Mouse (Mus musculus) heart, embryonic 15.5 days (tissue): ENCODE data around the gene Usp32. TPM values are rescaled to one million over a fixed set of nuclear protein-coding genes. Genes with fewer than 3 reads are reported as not detected.
A peak's percentile ranks its signal among the peaks of the same experiment; 100 is the strongest.
"Not testable (repeated sequence)": the region's sequence is repeated elsewhere in the genome, so short reads cannot be mapped to it uniquely, and the experiment has no call there.

Experiments
- ATAC-seq: fragments of 200-750 bp; cut with Nextera tagmentation; replicated peaks from 2 replicates; pipeline ENCODE4 v1.8.0; 2017; ENCODE audit warnings: low read depth, moderate TSS enrichment; ENCODE audit not compliant: insufficient number of reproducible peaks, insufficient read depth, low FRiP score
- H3K27ac ChIP-seq: fragments of 300-500 bp; sonication (generic); 2 replicates; pipeline ENCODE4 v1.5.1; 2015; ENCODE audit warnings: mild to moderate bottlenecking, inconsistent platforms
- H3K27me3 ChIP-seq: fragments of 300-500 bp; sonication (generic); 2 replicates; pipeline ENCODE4 v1.6.1; 2015; ENCODE audit warnings: inconsistent platforms
- H3K36me3 ChIP-seq: fragments of 300-500 bp; sonication (generic); 2 replicates; pipeline ENCODE4 v1.6.1; 2015; ENCODE audit warnings: mild to moderate bottlenecking, inconsistent platforms
- H3K4me1 ChIP-seq: fragments of 300-500 bp; sonication (generic); replicated peaks from 2 replicates; pipeline ENCODE4 v1.6.1; 2015; ENCODE audit warnings: inconsistent platforms
- H3K4me2 ChIP-seq: fragments of 300-500 bp; sonication (generic); 2 replicates; pipeline ENCODE4 v1.6.1; 2015; ENCODE audit warnings: inconsistent platforms, mild to moderate bottlenecking, moderate library complexity
- H3K4me3 ChIP-seq: fragments of 300-500 bp; sonication (generic); 2 replicates; pipeline ENCODE4 v1.5.1; 2015; ENCODE audit warnings: mild to moderate bottlenecking, inconsistent platforms
- H3K9ac ChIP-seq: fragments of 300-500 bp; sonication (generic); 2 replicates; pipeline ENCODE4 v1.6.1; 2015; ENCODE audit warnings: mild to moderate bottlenecking, inconsistent platforms
- H3K9me3 ChIP-seq: fragments of 300-500 bp; sonication (generic); replicated peaks from 2 replicates; pipeline ENCODE4 v1.6.1; 2016; ENCODE audit warnings: inconsistent platforms
- WGBS: fragments of 180-500 bp; shearing (Covaris S2); methylation state at CpG from one replicate; pipeline ENCODE4 v1.1.7; 2015; ENCODE audit warnings: mixed read lengths; 5-methylcytosine and 5-hydroxymethylcytosine counted together
- polyA plus RNA-seq: library from polyadenylated mRNA; unstranded; fragments of >200 nt; fragmentation: Nextera tagmentation; extraction: Ambion mirVana; gene quantifications from 2 replicates; pipeline ENCODE4 v1.2.1, GENCODE M21; 2015

The Usp32 gene
- polyA plus RNA-seq, 1 experiment from 2014 or later = 3.0 TPM

DNA sequence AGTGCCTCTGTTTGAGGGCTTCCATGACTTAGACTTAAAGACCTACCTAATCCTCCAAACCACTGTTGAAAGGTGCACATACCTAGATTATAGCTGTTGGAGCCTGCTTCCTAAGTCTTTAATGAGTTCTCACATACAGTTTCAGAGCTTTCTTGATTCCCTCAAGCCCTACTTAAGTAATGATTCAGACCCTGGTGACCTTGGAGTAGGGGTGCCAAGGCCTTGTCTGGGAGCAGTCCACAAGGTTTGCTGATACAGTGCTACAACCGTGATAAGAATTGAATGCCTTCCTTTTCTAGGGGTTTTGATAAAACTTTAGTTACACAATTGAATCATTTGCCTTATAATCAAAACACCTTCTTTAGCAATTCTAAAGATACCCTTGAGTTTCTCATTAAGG is 27.5 kb upstream of the Usp32 start:
- Histone ChIP-seq H3K9ac (no peak overlapping the region), H3K4me2 (no peak overlapping the region), H3K36me3 (no peaks in the 10 kb centered on the region), H3K4me3 (no peak overlapping the region), H3K27me3 (no peaks in the 10 kb centered on the region), H3K27ac (no peak overlapping the region), H3K4me1 (peaks cover 3% of the 10 kb centered on the region; the same call in 1 of the 2 replicates), H3K9me3 (no peaks in the 10 kb centered on the region)
- WGBS = 35% methylated on average over 1 of the region's 1 CpGs
- no peak for ATAC-seq

DNA sequence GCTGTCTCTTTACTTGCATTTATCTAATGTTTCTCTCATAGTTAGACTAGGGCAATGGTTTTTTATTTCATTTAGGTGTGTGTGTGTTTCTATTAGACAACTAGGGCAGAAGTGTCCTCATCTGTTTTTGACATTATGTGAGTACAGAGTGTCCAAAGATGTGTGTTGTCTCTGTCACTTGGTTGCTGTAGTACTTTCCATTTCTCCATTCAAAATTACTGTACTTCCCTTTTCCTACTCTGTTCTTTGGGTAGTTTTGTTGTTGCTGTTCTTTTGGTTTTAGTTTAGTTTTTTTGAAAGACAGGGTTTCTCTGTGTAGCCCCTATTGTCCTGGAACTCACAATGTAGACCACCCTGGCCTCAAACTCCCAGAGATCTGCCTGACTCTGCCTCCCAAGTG is 24.4 kb upstream of the Usp32 start:
- Histone ChIP-seq H3K36me3 (no peaks in the 10 kb centered on the region), H3K27me3 (no peaks in the 10 kb centered on the region), H3K9ac (no peak overlapping the region), H3K4me3 (no peak overlapping the region), H3K4me2 (no peak overlapping the region), H3K9me3 (no peaks in the 10 kb centered on the region), H3K27ac (no peak overlapping the region), H3K4me1 (no peaks in the 10 kb centered on the region)
- no peak for ATAC-seq

DNA sequence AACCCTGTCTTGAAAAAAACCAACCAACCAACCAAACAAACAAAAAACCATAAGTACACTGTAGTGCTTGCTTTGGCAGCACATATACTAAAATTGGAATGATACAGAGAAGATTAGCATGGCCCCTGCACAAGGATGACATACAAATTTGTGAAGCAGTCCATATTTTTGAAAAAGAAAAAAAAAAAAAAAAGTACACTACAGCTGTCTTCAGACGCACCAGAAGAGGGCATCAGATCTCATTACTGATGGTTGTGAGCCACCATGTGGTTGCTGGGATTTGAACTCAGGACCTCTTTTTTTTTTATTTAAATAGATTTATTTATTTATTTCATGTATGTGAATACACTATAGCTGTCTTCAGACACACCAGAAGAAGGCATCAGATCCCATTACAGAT is 23.1 kb upstream of the Usp32 start:
- 81% methylated on average over 1 of the region's 1 CpGs for WGBS
- not testable (repeated sequence) for H3K36me3 ChIP-seq, H3K4me2 ChIP-seq, H3K27me3 ChIP-seq, H3K9ac ChIP-seq, H3K4me3 ChIP-seq, H3K4me1 ChIP-seq, ATAC-seq, H3K9me3 ChIP-seq, H3K27ac ChIP-seq

DNA sequence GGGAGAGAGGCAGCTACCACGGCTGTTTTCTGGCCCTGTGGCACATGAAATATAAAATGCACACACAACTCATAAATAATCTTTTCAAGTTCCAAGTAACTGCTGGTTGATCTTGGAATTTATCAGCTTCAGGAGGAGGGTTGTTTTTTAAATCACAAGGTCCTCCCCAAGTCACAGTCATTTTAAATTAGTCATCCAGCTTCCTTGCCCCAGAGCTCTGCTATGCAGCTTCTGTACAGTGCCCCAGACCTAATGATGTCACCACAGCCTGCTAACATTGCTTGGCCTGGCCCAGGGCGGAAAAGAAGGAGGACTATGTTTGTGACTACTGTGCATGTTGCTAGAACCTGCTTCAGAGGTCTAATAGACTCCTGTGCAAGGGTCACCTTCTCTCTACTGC is 17.3 kb upstream of the Usp32 start:
- H3K4me3 ChIP-seq = no peak overlapping the region
- H3K9me3 ChIP-seq = no peaks in the 10 kb centered on the region
- H3K4me2 ChIP-seq = no peak overlapping the region
- H3K27ac ChIP-seq = no peak overlapping the region
- no peaks in the 10 kb centered on the region for H3K4me1 ChIP-seq
- no peak for ATAC-seq
- 55% methylated on average over 2 of the region's 2 CpGs for WGBS
- no peak overlapping the region for H3K9ac ChIP-seq
- no peaks in the 10 kb centered on the region for H3K27me3 ChIP-seq
- H3K36me3 ChIP-seq = no peaks in the 10 kb centered on the region

DNA sequence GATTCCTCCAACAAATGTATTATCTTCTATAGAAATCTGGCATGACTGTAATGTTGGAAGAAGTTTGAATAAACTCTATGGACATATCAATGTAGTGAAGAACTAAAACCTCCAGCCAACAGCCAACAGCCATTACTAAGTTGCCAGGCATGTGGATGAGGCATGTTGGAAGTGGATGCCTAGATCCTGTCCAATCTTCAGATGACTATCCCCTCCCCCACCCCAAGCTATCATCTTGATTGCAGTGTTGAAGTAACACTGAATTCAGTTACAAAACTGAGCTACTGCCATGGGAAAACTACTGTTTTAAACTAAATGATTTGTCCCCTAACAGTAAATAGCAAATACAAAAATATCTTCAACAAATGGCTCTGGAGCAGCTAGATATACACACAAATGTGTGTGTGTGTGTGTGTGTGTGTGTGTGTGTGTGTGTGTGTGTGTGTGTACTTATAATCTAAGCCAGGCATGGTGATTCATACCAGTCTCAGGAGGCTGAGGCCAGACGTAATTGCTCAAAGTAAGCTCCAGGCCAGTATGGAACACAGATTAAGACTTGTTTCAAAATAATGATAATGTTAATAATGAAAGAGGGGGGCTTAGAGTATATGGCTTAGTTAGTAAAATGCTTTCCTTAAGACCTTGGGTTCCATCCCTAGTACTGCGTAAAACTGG is 12.4 kb upstream of the Usp32 start:
- Histone ChIP-seq H3K9ac (no peak overlapping the region), H3K27me3 (no peaks in the 10 kb centered on the region), H3K4me3 (no peak overlapping the region), H3K36me3 (no peaks in the 10 kb centered on the region), H3K9me3 (no peaks in the 10 kb centered on the region), H3K4me2 (no peak overlapping the region), H3K27ac (no peak overlapping the region), H3K4me1 (no peaks in the 10 kb centered on the region)
- no peak for ATAC-seq
- 80% methylated on average over 2 of the region's 2 CpGs for WGBS

DNA sequence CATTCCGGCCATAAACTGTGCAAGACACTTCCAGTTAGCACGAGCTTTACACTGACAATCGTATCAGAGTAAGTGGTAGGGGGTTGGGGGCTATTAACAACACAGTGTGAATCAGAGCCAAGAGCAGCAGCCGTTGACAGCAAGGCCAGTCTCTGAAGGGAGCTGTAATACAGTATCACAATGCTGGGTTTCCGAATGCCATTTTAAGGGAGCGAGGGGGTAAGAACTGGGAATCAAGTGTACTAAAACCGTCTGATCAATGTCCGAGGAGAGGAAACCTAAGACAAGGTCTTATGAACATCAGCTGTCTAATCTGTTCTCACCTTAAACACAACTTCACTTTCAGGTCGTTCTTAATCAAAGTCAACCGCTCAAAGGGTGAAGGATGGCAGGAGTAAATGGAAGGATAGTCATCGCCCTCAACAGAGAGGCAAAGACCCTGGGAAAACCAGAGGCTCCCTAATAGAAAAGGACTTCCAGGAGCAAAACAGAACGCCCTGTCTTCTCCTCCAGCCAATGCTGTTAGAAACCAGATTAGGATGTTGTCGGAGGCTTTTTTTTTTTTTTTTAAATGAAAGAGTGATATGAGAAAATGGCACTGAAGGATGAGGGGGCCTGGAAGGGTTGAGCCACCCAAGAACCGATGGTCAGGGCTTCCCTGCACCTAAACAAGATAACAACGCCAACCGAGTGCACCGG is 1.0 kb downstream of the Usp32 start:
- H3K9me3 ChIP-seq = no peaks in the 10 kb centered on the region
- no peak for ATAC-seq
- peak overlapping the region; percentile 65 for H3K4me2 ChIP-seq
- H3K9ac ChIP-seq = peak overlapping the region; percentile 90
- H3K36me3 ChIP-seq = no peaks in the 10 kb centered on the region
- under 1% methylated on average over 17 of the region's 17 CpGs for WGBS
- peak overlapping the region; percentile 89 for H3K27ac ChIP-seq
- H3K4me1 ChIP-seq = peaks cover 7% of the 10 kb centered on the region; the same call in 1 of the 2 replicates
- no peaks in the 10 kb centered on the region for H3K27me3 ChIP-seq
- H3K4me3 ChIP-seq = peak overlapping the region; percentile 85

DNA sequence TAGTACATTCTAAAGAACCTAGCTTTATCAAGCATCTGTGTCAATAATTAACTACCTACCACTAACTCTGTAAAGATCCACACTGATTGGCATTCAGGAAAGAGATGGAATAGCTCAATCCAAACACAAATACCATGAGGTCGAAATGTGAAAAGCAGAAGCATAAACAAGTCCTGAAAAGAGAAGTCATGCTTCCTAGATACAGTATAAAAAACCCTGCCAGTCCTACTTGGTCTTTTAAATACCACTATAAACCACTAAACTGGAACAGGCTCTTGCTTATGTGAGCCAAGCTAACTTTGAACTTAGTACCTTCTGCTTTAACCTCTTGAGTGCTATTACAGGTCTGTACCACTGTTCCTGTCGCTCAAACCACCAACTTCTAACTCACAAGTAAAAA is 8.4 kb downstream of the Usp32 start:
- no peaks in the 10 kb centered on the region for H3K36me3 ChIP-seq
- H3K27ac ChIP-seq = no peak overlapping the region
- no peak overlapping the region for H3K4me3 ChIP-seq
- no peaks in the 10 kb centered on the region for H3K27me3 ChIP-seq
- no peak for ATAC-seq
- no peak overlapping the region for H3K9ac ChIP-seq
- H3K4me1 ChIP-seq = no peaks in the 10 kb centered on the region
- H3K9me3 ChIP-seq = no peaks in the 10 kb centered on the region
- 74% methylated on average over 2 of the region's 2 CpGs for WGBS
- no peak overlapping the region for H3K4me2 ChIP-seq

DNA sequence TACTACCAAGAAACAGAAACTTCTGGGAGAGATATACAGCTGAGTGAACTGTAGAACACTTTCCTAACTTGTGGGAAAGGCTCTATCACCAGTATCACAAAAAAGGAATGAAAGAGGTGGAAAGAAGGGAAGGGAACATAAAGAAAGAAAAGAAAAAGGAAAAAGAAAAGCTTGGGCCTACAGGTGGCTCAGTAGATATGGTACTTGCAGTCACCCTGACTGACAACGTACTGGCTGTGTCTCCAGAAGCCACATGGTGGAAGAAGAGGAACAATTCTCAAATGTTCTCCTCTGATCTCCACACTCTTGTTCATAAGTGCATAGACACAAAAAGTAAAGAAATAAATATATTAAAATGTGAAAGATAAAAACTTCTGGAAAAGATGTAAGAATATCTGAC is 11.1 kb downstream of the Usp32 start:
- no peak overlapping the region for H3K9ac ChIP-seq
- no peaks in the 10 kb centered on the region for H3K36me3 ChIP-seq
- H3K27ac ChIP-seq = no peak overlapping the region
- no peak for ATAC-seq
- H3K4me3 ChIP-seq = no peak overlapping the region
- 85% methylated on average over 1 of the region's 1 CpGs for WGBS
- H3K4me2 ChIP-seq = no peak overlapping the region
- no peaks in the 10 kb centered on the region for H3K4me1 ChIP-seq
- H3K27me3 ChIP-seq = no peaks in the 10 kb centered on the region
- no peaks in the 10 kb centered on the region for H3K9me3 ChIP-seq

DNA sequence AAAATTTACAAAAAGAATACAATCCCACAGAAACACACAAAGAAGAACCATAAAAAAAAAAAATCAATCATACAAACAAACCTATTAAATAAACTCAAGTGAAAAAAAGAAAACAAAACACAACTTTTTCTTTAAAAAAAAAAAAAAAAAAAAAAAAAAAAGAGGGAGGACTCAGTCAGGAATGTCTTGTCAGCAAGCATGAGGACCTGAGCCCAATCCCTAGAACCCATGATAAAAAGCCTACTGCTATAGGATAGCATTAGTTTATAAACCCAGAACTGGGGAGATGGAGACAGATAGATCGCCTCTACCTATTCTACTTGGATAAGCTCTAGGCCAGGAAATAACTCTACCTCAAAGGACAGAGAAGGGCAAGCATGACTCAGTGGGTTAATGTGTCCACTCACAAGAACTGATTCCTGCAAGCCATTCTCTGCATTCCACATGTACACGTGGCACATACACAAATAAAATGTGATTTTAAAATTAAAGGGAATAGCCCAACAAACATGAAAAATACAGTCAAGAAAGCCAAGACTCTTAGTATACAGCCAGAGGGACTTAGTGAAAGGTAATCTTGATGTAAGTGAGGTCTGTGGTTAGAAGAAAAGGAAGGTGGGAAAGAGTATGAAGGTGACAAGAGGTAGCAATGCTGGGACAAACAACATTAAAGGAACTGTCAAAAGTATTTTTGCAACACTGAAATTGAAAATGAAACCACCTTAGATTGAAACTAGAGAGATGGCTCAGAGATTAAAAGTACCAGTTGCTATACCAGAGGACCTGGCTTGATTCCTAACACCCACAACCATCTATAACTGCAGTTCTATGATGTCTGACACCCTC is 13.5 kb downstream of the Usp32 start:
- no peaks in the 10 kb centered on the region for H3K36me3 ChIP-seq
- no peaks in the 10 kb centered on the region for H3K4me1 ChIP-seq
- H3K4me2 ChIP-seq = no peak overlapping the region
- H3K27me3 ChIP-seq = no peaks in the 10 kb centered on the region
- no peak overlapping the region for H3K27ac ChIP-seq
- H3K9me3 ChIP-seq = no peaks in the 10 kb centered on the region
- H3K4me3 ChIP-seq = no peak overlapping the region
- no peak for ATAC-seq
- WGBS = 62% methylated on average over 2 of the region's 2 CpGs
- no peak overlapping the region for H3K9ac ChIP-seq

DNA sequence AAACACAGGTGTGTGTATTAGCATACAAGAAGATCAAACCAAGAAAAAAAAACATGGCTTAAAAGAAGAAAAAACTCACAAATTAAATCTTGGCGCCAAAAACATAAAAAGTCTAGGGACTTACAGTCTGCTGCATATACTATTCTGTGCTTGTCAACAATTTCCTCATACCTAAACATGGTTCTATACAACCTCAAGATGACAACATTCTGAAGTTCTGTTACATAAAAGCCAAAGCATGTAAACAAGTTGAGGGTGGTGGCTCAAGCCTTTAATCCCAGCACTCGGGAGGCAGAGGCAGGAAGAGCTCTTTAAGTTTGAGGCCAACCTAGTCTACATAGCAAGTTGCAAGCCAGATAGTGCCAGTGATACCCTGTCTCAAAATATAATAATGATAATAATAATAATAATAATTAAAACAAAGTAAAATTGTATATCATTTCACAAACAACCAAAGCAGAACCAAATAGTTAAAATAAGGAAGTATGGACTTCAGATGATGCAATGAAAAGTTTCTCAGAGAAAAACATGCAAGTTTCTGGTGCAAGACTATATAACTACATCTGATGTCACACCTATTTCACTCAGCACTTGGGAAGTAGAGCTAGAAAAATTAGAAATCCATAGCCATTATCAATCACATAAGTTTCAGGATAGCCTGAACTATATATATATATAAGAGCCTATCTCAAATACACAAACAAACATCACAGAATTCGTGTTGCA is 16.5 kb downstream of the Usp32 start:
- no peak for ATAC-seq
- H3K9ac ChIP-seq = no peak overlapping the region
- 84% methylated on average over 3 of the region's 3 CpGs for WGBS
- no peaks in the 10 kb centered on the region for H3K36me3 ChIP-seq
- H3K9me3 ChIP-seq = no peaks in the 10 kb centered on the region
- no peak overlapping the region for H3K27ac ChIP-seq
- no peak overlapping the region for H3K4me3 ChIP-seq
- no peak overlapping the region for H3K4me2 ChIP-seq
- H3K27me3 ChIP-seq = no peaks in the 10 kb centered on the region
- H3K4me1 ChIP-seq = no peaks in the 10 kb centered on the region

DNA sequence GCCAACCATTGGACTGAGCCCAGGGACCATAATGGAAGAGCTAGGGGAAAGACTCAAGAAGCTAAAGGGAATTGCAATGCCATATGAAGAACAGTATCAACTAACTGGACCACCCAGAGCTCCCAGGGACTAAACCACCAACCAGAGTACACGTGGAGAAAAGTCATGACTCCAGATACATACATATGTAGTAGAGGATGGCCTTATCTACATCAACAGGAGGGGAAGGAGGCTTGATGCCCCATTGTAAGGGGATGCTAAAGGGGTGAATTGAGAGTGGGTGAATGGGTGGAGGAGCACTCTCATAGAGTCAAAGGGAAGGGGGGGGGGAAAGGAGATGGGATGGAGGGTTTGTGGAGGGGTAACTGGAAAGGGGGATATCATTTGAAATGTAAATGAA is 17.9 kb downstream of the Usp32 start:
- Histone ChIP-seq H3K36me3 (no peaks in the 10 kb centered on the region), H3K9ac (no peak overlapping the region), H3K27ac (no peak overlapping the region), H3K4me2 (no peak overlapping the region), H3K9me3 (no peaks in the 10 kb centered on the region), H3K4me3 (no peak overlapping the region), H3K4me1 (no peaks in the 10 kb centered on the region), H3K27me3 (no peaks in the 10 kb centered on the region)
- 71% methylated on average over 1 of the region's 1 CpGs for WGBS
- ATAC-seq = no peak
